Mouse (Mus musculus): ENCODE measurements around the gene Kalrn. TPM values are rescaled to one million over a fixed set of nuclear protein-coding genes. Genes with fewer than 3 reads are reported as not detected.

Kalrn gene
- total RNA-seq, 2 experiments from 2014 or later = 7.2 to 10.4 TPM

GRCm38 (mm10) chr16:33950386-33950785 is 622.9 kb downstream of the Kalrn start:
- no peak for DNase-seq (ENCODE audit: low spot score in 2 of 2)

GRCm38 (mm10) chr16:33947664-33948571 is 625.4 kb downstream of the Kalrn start:
- DNase-seq (ENCODE audit: low spot score in 2 of 2) = no peak

- DNase-seq (ENCODE audit: low spot score in 2 of 2) = no peak
Measured at GRCm38 (mm10) chr16:33946021-33946420, 627.3 kb downstream of the Kalrn start.

- no peak for DNase-seq (ENCODE audit: low spot score in 2 of 2)
Measured at GRCm38 (mm10) chr16:33944772-33945171, 628.6 kb downstream of the Kalrn start.

DNA sequence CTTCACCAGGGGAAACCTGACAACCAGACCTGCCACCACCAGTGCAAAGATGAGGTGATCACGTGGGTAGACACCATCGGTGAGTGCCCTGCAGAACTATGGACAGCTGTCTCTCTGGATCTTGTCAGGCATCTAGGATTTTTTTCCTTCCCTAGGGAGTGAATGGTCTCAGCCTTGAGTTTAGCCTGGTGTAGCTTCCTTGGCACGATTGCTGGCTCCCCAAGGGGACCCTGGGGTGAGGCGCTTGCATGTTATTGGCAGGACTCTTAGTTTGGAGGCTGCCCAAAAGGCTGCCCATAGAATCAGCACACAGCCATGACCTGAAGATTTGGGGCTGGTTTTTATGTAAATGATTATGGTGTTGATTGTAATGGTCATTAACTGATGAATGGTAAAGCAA is 629.2 kb downstream of the Kalrn start:
- no peak for DNase-seq (ENCODE audit: low spot score in 2 of 2)

DNA sequence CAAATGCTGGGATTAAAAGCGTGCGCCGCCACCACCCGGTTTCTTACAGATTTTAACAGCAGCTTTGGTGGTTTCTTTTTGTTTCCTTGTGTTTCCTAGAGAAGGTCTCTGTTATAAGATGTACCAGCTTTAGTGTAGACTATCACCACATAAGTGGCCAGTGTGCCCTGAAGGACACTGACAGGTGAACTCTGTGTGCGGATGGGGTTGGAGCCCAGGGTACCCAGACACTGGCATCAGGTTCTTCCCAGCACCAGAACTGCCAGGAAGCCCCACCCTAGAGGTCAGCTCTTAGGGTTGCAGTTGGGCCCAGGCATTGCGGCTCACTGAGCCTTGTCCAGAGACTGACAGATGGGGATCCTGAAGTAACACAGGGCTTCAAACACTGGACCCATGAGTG is 629.9 kb downstream of the Kalrn start:
- no peak for DNase-seq (ENCODE audit: low spot score in 2 of 2)

- peak in 1 of 2 experiments; percentile 66 for DNase-seq (ENCODE audit: low spot score in 2 of 2)
Measured at GRCm38 (mm10) chr16:33942341-33942740, 631.0 kb downstream of the Kalrn start.

DNA sequence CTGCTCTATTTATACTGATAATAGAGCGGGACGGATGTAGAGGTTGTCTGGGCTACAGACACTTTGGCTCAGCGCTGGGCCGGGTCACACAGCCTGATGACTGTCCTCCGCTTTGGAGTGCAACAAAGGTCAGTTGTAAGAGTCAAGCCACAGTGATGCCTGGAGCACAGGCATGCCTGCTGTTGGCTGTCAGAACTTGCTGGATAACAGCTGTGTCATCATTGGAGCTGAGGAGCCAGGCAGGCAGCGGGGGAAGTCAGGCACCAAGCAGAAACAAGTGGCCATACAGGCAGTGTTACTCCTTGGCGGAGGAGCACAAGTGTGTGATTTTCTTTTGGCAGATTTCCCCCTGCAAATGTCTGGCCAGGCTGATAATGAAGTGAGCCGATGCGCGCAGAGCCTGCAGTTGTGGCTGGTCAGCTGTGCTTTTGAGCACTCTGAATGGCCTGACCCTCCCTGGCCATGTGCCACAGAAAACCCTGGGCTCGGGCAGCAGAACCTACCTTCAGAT is 632.0 kb downstream of the Kalrn start:
- no peak for DNase-seq (ENCODE audit: low spot score in 2 of 2)

- no peak for DNase-seq (ENCODE audit: low spot score in 2 of 2)
Measured at GRCm38 (mm10) chr16:33940095-33940494, 633.2 kb downstream of the Kalrn start.

GRCm38 (mm10) chr16:33939636-33940035 is 633.7 kb downstream of the Kalrn start:
- no peak for DNase-seq (ENCODE audit: low spot score in 2 of 2)

- no peak for DNase-seq (ENCODE audit: low spot score in 2 of 2)
Measured at GRCm38 (mm10) chr16:33939133-33939531, 634.2 kb downstream of the Kalrn start.

GRCm38 (mm10) chr16:33938311-33939132 is 634.8 kb downstream of the Kalrn start:
- DNase-seq (ENCODE audit: low spot score in 2 of 2) = no peak

DNA sequence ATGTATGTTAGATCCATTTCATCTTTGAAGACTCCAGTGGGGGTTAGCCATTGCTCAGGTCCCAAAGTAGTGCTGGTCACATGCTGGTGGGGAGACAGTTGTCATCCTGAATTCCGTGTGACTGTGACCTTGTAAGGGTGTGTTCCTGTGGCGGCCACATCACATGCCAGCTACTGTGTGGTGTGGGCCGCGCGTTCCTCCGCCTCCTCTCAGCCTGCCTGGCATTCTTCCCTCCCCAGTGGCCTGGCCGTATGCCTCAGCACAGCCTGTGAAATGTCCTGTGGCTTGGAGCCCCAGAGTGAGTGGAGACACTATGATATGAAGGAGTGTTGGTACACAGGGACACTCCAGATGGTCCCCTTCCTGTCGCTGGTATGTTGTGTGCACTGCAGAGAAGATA is 635.8 kb downstream of the Kalrn start:
- peak; percentile 39 to 59 for DNase-seq (ENCODE audit: low spot score in 2 of 2)

DNA sequence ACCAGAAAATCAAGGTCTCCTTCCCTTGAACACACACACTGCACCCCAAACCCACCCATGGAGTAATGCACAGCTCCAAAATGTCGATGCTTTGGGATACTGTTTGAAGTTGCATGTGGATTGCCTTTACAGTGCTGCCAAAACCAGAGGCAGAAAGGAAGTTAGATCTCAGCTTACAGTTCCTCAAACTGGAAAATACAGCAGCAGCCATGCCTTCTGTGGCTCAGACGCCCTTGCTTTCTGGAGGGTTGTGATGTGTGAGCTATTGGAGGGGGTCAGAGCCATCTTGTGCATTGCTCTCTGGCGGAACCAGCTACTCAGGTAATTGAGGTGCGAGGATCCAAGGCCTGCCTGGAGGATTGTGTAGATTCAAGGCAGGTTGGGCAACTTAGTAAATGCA is 636.4 kb downstream of the Kalrn start:
- DNase-seq (ENCODE audit: low spot score in 2 of 2) = no peak

DNA sequence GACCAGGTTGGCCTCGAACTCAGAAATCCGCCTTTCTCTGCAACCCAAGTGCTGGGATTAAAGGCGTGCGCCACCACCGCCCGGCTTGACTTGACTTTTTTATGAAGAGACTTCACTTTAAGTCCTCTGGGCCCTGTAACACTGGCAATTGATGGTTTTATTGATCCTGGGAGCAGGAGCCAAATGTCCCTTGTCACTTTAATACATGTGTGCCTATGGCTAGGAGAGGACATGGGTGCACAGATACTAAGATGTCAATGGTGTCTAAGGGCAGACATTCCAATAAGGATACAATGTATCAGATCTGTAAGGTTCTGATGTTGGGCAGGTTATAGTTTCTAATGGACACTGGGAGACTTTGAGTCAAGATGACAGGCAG is 637.9 kb downstream of the Kalrn start:
- no peak for DNase-seq (ENCODE audit: low spot score in 2 of 2)

GRCm38 (mm10) chr16:33934701-33935406 is 638.5 kb downstream of the Kalrn start:
- DNase-seq (ENCODE audit: low spot score in 2 of 2) = no peak

- DNase-seq (ENCODE audit: low spot score in 2 of 2) = no peak
Measured at GRCm38 (mm10) chr16:33933411-33933810, 639.9 kb downstream of the Kalrn start.

GRCm38 (mm10) chr16:33932126-33932525 is 641.2 kb downstream of the Kalrn start:
- no peak for DNase-seq (ENCODE audit: low spot score in 2 of 2)

DNA sequence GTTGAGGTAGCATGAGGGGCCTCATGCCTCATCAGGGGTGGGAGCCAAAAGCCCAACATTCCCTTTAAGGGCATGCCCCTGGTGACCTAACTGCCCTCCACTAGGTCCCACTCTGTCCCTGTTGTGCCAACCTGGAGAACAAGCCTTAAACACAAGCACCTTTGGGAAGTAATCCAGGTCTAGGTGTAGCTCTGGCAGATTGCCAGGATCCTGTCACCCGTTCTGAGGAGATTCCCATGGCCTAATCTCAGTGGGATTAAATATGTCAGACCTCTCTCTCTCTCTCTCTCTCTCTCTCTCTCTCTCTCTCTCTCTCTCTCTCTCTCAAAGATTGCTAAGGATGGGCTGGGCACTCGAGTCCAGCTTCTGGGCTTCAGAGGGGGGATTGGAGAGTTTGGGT is 641.6 kb downstream of the Kalrn start:
- DNase-seq (ENCODE audit: low spot score in 2 of 2) = no peak

GRCm38 (mm10) chr16:33930785-33931184 is 642.5 kb downstream of the Kalrn start:
- no peak for DNase-seq (ENCODE audit: low spot score in 2 of 2)

DNA sequence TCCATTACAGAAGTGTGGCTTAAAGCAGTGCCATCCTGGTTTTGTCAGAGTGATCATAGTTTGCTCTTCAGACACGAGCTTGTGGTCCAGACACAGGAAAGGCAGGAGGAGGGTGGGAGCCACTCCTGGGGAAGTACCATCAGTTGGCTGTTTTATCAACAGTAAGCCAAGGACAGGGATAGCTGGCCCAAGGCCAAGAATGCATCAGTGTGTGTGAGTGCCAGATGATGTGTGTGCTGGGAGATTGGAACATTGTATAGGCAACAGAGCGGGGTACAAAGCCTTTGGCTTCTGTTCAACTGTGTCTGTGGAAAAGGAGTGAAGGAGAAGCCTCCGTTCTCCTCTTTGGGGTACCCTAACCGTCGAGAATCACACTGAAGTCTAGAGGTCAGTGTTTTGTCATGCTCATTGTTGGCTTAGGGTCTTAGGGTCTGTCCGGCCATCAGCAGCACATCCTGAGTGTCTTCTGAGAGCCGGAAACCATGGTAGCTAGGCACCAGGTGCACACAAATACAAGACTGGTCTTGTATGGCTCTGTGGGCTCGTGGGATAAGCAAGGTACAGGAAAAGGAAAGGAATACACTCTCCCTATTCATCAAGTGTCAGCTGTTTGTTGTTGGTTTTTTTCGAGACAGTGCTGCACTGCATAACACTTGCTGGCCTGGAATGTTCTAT is 644.4 kb downstream of the Kalrn start:
- peak; percentile 53 for DNase-seq (ENCODE audit: low spot score in 2 of 2)
